Mouse (Mus musculus) embryonic facial prominence, embryonic 12.5 days (tissue): Measurements from ENCODE around the gene Zfp609. TPM values are rescaled to one million over a fixed set of nuclear protein-coding genes. Genes with fewer than 3 reads are reported as not detected.

Source experiments
- ATAC-seq: fragments of 200-750 bp; cut with Nextera tagmentation; 2 replicates; pipeline ENCODE4 v1.8.0; 2017; ENCODE audit not compliant: insufficient number of reproducible peaks, insufficient read depth, low FRiP score, low TSS enrichment
- H3K27ac ChIP-seq: fragments of 300-500 bp; sonication (generic); 2 replicates; pipeline ENCODE4 v1.5.1; 2016; ENCODE audit warnings: mild to moderate bottlenecking
- H3K27me3 ChIP-seq: fragments of 300-500 bp; sonication (generic); 2 replicates; pipeline ENCODE4 v1.6.1; 2016; ENCODE audit warnings: mild to moderate bottlenecking, moderate library complexity
- H3K36me3 ChIP-seq: fragments of 300-500 bp; sonication (generic); 2 replicates; pipeline ENCODE4 v1.6.1; 2016; ENCODE audit warnings: mild to moderate bottlenecking
- H3K4me1 ChIP-seq: fragments of 300-500 bp; sonication (generic); 2 replicates; pipeline ENCODE4 v1.6.1; 2016
- H3K4me2 ChIP-seq: fragments of 300-500 bp; sonication (generic); replicated peaks from 2 replicates; pipeline ENCODE4 v1.6.1; 2016; ENCODE audit warnings: mild to moderate bottlenecking, moderate library complexity
- H3K4me3 ChIP-seq: fragments of 300-500 bp; sonication (generic); 2 replicates; pipeline ENCODE4 v1.5.1; 2016; ENCODE audit warnings: mild to moderate bottlenecking
- H3K9ac ChIP-seq: fragments of 300-500 bp; sonication (generic); 2 replicates; pipeline ENCODE4 v1.6.1; 2016; ENCODE audit warnings: mild to moderate bottlenecking, moderate library complexity
- H3K9me3 ChIP-seq: fragments of 300-500 bp; sonication (generic); 2 replicates; pipeline ENCODE4 v1.6.1; 2016; ENCODE audit warnings: mild to moderate bottlenecking, moderate library complexity
- WGBS: fragments of 180-500 bp; shearing (Covaris S2); methylation state at CpG from one replicate; pipeline ENCODE4 v1.1.7; 2016; 5-methylcytosine and 5-hydroxymethylcytosine counted together
- polyA plus RNA-seq: library from polyadenylated mRNA; unstranded; fragments of >200 nt; fragmentation: Nextera tagmentation; extraction: Ambion mirVana; gene quantifications from 2 replicates; pipeline ENCODE4 v1.2.1, GENCODE M21; 2016

Zfp609 gene
- polyA plus RNA-seq, 1 experiment from 2014 or later: 9.3 TPM

DNA sequence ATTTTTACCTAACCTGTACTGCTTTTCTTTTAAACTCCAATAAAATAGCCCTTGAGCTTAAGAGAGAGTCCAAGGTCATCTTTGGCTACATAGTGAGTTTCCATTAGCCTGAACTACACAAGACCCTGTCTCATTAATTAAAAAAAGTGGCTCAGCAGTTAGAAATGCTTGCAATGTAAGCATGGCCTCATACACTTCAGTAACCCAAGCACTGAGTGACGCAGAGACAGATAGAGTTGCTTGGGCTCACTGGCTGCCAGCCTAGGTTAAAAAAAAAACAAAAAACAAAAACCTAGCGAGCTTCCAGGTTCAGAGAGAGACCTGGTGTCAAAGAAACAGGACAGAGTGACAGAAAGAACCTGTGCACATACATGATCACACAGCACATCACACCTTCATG, 14.5 kb downstream of the Zfp609 start:
- 54% methylated on average over 2 of the region's 2 CpGs for WGBS
- ATAC-seq: no peak
- H3K4me1 ChIP-seq: no peaks in the 10 kb centered on the region
- no peaks in the 10 kb centered on the region for H3K9me3 ChIP-seq
- no peaks in the 10 kb centered on the region for H3K27me3 ChIP-seq
- no peak overlapping the region for H3K27ac ChIP-seq
- H3K36me3 ChIP-seq: peaks cover 12% of the 10 kb centered on the region; the same call in 1 of the 2 replicates
- H3K4me2 ChIP-seq: no peak overlapping the region
- no peak overlapping the region for H3K9ac ChIP-seq
- no peak overlapping the region for H3K4me3 ChIP-seq

DNA sequence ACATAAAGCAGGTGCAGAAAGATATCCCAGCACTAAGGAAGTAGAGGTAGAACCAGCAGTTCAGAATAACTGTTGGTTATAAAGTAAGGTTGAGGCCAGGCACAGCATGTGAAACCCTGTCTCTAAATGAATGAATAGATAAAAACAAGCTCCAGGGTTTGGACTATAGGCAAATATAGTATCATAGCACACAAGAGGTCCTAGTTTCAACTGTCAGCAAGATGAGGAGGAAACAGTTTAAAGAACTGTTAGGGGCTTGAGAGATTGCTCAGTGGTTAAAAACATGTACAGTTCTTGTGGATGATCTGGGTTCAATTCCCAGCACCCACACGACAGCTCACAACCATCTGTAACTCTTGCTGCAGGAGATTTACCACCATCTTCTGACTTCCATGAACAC, 15.6 kb downstream of the Zfp609 start:
- H3K27me3 ChIP-seq: no peaks in the 10 kb centered on the region
- H3K36me3 ChIP-seq: 0 out of 2 replicates have a peak, but pooled peaks cover 6% of the 10 kb centered on the region
- 72% methylated on average over 1 of the region's 1 CpGs for WGBS
- no peaks in the 10 kb centered on the region for H3K9me3 ChIP-seq
- H3K9ac ChIP-seq: no peak overlapping the region
- no peak overlapping the region for H3K4me2 ChIP-seq
- no peak overlapping the region for H3K27ac ChIP-seq
- no peak for ATAC-seq
- H3K4me3 ChIP-seq: no peak overlapping the region
- no peaks in the 10 kb centered on the region for H3K4me1 ChIP-seq

GRCm38 (mm10) chr9:65807818-65808217, 19.5 kb downstream of the Zfp609 start:
- Histone ChIP-seq H3K9ac (no peak overlapping the region), H3K4me3 (no peak overlapping the region), H3K27ac (no peak overlapping the region), H3K4me1 (no peaks in the 10 kb centered on the region), H3K27me3 (no peaks in the 10 kb centered on the region), H3K36me3 (no peaks in the 10 kb centered on the region), H3K4me2 (no peak overlapping the region), H3K9me3 (no peaks in the 10 kb centered on the region)
- 45% methylated on average over 1 of the region's 1 CpGs for WGBS
- no peak for ATAC-seq

- no peak for ATAC-seq
- no peaks in the 10 kb centered on the region for H3K27me3 ChIP-seq
- no peak overlapping the region for H3K4me3 ChIP-seq
- no peaks in the 10 kb centered on the region for H3K9me3 ChIP-seq
- no peaks in the 10 kb centered on the region for H3K36me3 ChIP-seq
- H3K27ac ChIP-seq: no peak overlapping the region
- H3K9ac ChIP-seq: no peak overlapping the region
- no peak overlapping the region for H3K4me2 ChIP-seq
- H3K4me1 ChIP-seq: no peaks in the 10 kb centered on the region
- whole genome bisulfite sequencing: 51% methylated on average over 5 of the region's 5 CpGs
Observed at GRCm38 (mm10) chr9:65807251-65807650, 20.1 kb downstream of the Zfp609 start.

GRCm38 (mm10) chr9:65799770-65800169, 27.6 kb downstream of the Zfp609 start:
- Histone ChIP-seq H3K36me3 (peaks cover 5% of the 10 kb centered on the region), H3K4me3 (no peak overlapping the region), H3K27me3 (no peaks in the 10 kb centered on the region), H3K4me1 (peaks cover 10% of the 10 kb centered on the region; the same call in 1 of the 2 replicates), H3K9ac (no peak overlapping the region), H3K27ac (no peak overlapping the region), H3K4me2 (no peak overlapping the region), H3K9me3 (no peaks in the 10 kb centered on the region)
- no peak for ATAC-seq
- 57% methylated on average over 4 of the region's 4 CpGs for WGBS

GRCm38 (mm10) chr9:65795651-65796050, 31.7 kb downstream of the Zfp609 start:
- Histone ChIP-seq H3K36me3 (peaks cover 12% of the 10 kb centered on the region), H3K4me1 (peaks cover 23% of the 10 kb centered on the region; the same call in 1 of the 2 replicates), H3K4me2 (no peak overlapping the region), H3K9ac (no peak overlapping the region), H3K27me3 (no peaks in the 10 kb centered on the region), H3K9me3 (no peaks in the 10 kb centered on the region), H3K27ac (no peak overlapping the region), H3K4me3 (no peak overlapping the region)
- WGBS: 88% methylated on average over 2 of the region's 2 CpGs
- no peak for ATAC-seq

GRCm38 (mm10) chr9:65794313-65794712, 33.1 kb downstream of the Zfp609 start:
- Histone ChIP-seq H3K27ac (no peak overlapping the region), H3K27me3 (no peaks in the 10 kb centered on the region), H3K4me1 (peaks cover 16% of the 10 kb centered on the region; the same call in 1 of the 2 replicates), H3K4me2 (no peak overlapping the region), H3K4me3 (no peak overlapping the region), H3K9ac (no peak overlapping the region), H3K9me3 (no peaks in the 10 kb centered on the region), H3K36me3 (peaks cover 12% of the 10 kb centered on the region)
- ATAC-seq: no peak
- WGBS: 66% methylated on average over 7 of the region's 7 CpGs

DNA sequence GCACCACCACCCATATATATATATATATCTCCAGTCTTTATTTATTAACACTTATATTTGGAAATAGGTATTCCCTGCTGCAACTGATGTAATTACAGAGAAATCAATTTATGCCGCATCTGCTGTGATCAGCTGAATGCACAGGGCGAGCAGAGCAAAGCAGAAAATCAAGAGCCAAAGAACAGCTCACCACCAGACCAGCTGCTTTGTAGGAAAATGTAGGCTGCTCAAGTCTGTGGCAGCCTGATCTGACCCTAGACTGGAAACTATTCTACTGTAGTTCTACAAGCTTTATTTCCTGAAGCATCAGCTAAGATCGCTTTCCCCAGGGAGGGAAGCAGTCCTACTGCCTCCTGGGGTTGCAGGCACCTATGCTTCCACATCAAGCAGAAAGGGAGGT, 33.9 kb downstream of the Zfp609 start:
- no peak overlapping the region for H3K4me3 ChIP-seq
- no peak for ATAC-seq
- peaks cover 12% of the 10 kb centered on the region for H3K36me3 ChIP-seq
- peaks cover 17% of the 10 kb centered on the region; the same call in 1 of the 2 replicates for H3K4me1 ChIP-seq
- H3K27me3 ChIP-seq: no peaks in the 10 kb centered on the region
- H3K9ac ChIP-seq: no peak overlapping the region
- H3K9me3 ChIP-seq: no peaks in the 10 kb centered on the region
- no peak overlapping the region for H3K27ac ChIP-seq
- 87% methylated on average over 3 of the region's 3 CpGs for WGBS
- H3K4me2 ChIP-seq: no peak overlapping the region

DNA sequence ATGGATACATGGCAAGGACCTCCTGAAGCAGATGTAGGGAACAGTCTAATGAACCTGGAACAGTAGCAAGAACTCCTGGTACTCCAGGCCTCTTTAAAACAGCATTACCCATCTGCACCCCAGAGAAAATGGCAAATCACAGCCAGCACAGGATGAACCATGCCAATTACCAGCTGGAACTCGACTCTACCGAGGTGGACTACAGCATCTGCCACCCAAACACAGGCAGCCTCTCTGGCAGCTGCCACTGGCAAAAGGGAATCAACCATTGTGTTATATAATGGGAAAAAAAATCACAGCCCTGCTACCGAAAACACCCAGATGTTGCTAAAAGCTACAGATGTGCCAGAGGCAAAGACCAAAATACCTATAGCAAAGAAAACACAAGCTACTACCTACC, 34.3 kb downstream of the Zfp609 start:
- Histone ChIP-seq H3K4me2 (no peak overlapping the region), H3K9me3 (no peaks in the 10 kb centered on the region), H3K27me3 (no peaks in the 10 kb centered on the region), H3K4me3 (no peak overlapping the region), H3K9ac (no peak overlapping the region), H3K36me3 (peaks cover 12% of the 10 kb centered on the region), H3K27ac (no peak overlapping the region), H3K4me1 (peaks cover 20% of the 10 kb centered on the region; the same call in 1 of the 2 replicates)
- 82% methylated on average over 3 of the region's 3 CpGs for WGBS
- ATAC-seq: no peak

GRCm38 (mm10) chr9:65791846-65792245, 35.5 kb downstream of the Zfp609 start:
- no peak overlapping the region for H3K9ac ChIP-seq
- H3K4me1 ChIP-seq: peaks cover 31% of the 10 kb centered on the region

DNA sequence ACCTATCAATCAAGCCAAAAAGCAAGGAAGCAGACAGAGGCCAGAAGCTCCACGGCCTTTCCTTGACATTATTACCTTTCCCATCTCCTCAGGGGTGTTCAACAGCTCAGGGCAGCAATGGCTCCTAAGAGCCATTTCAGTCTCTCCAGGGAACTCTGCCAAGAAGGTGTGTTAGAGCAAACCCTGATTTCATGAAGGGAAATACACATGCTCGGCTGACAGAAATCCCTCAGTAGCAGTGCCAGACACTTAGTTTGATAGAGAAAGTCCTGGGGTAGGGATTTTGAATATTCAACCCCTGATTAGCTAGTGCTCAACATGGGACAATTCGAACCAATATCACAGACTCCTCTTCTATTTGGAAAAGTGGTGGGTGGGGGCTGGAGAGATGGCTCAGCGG, 36.3 kb downstream of the Zfp609 start:
- ATAC-seq: no peak
- no peak overlapping the region for H3K27ac ChIP-seq
- H3K36me3 ChIP-seq: peaks cover 12% of the 10 kb centered on the region
- no peak overlapping the region for H3K4me3 ChIP-seq
- no peak overlapping the region for H3K9ac ChIP-seq
- H3K4me1 ChIP-seq: peaks cover 34% of the 10 kb centered on the region
- H3K9me3 ChIP-seq: no peaks in the 10 kb centered on the region
- H3K27me3 ChIP-seq: no peaks in the 10 kb centered on the region
- no peak overlapping the region for H3K4me2 ChIP-seq
- WGBS: 81% methylated on average over 4 of the region's 4 CpGs

More at GRCm38 (mm10) chr9:65791846-65792245, 35.5 kb downstream of the Zfp609 start:
- H3K4me2 ChIP-seq: no peak overlapping the region
- peaks cover 12% of the 10 kb centered on the region for H3K36me3 ChIP-seq
- H3K27me3 ChIP-seq: no peaks in the 10 kb centered on the region
- no peak overlapping the region for H3K4me3 ChIP-seq
- no peak for ATAC-seq
- H3K9me3 ChIP-seq: no peaks in the 10 kb centered on the region
- no peak overlapping the region for H3K27ac ChIP-seq

DNA sequence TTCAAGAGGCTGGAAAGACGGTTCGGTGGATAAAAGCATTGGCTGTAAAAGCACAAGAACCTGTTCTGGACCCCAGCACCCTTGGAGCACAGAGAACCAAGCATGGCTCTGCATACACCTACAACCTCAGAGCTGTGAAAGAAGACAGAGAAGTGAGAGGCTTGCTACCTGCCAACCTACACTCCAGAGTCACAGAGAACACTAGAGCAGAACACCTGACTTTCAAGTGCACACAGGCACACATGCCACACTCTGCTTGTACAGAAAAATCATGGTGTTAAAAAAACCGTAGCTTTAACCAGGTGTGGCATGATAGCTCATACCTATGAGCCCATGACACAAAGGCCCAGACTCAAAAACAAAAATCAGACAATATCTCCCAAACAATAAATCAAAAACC, 37.6 kb downstream of the Zfp609 start:
- no peak overlapping the region for H3K9ac ChIP-seq
- WGBS: 95% methylated on average over 3 of the region's 3 CpGs
- ATAC-seq: no peak
- H3K4me1 ChIP-seq: peaks cover 35% of the 10 kb centered on the region
- H3K9me3 ChIP-seq: no peaks in the 10 kb centered on the region
- peaks cover 7% of the 10 kb centered on the region for H3K36me3 ChIP-seq
- H3K27me3 ChIP-seq: no peaks in the 10 kb centered on the region
- H3K4me2 ChIP-seq: no peak overlapping the region
- no peak overlapping the region for H3K4me3 ChIP-seq
- H3K27ac ChIP-seq: no peak overlapping the region

GRCm38 (mm10) chr9:65788556-65788955, 38.8 kb downstream of the Zfp609 start:
- Histone ChIP-seq H3K4me3 (no peak overlapping the region), H3K4me1 (peaks cover 35% of the 10 kb centered on the region), H3K4me2 (no peak overlapping the region), H3K9me3 (no peaks in the 10 kb centered on the region), H3K27me3 (no peaks in the 10 kb centered on the region), H3K27ac (no peak overlapping the region), H3K9ac (no peak overlapping the region), H3K36me3 (no peaks in the 10 kb centered on the region)
- WGBS: 76% methylated on average over 4 of the region's 4 CpGs
- ATAC-seq: no peak
